Mouse (Mus musculus): ENCODE results near the gene Smox.
"Not testable (repeated sequence)": the region's sequence is repeated elsewhere in the genome, so short reads cannot be mapped to it uniquely, and the experiment has no call there.

Smox gene

GRCm38 (mm10) chr2:131491196-131491595 lies at the start of gene Smox:
Gene Smox, plus strand, starts transcription at chr2:131491496.
- no peak for DNase-seq (ENCODE audit: low read depth, low spot score)

DNA sequence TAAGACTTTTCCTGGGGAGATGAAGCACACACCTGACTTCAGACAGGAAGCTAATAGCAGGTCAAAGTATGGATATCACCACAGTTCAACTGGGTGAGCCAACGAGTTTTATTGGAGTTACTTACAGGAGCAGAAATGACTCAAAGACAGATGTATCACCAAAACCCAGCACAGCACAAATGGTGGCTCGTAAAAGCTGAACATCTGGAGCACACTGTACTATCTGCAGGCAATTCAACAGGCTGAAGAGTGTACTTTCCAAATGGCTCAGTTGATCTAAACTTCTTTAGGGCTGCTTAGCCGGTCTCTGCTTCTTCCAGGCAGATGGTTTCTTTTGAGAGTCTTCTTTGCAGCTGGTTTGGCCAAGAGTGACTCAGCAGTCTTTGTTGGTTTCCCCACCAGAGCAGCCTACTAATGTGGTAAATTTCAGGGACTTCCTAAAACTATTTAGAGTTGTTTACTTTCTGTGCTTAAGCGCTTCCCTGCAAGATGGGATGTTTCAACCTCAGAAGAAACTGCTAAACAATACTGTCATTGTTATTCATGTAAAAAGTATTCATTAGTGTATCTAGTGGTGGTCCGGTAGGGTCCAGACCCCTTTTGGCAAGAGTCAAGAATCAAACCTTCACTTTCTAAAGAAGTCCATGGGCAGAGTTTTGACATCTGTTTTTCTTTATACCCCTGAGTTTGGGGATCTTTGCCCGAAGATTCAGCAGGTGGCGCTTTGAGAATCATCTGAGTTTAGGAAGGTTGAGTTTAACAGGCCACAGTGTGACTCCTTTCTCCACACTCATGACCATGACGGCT lies 48.0 kb upstream of the Smox start:
- DNase-seq (ENCODE audit: low read depth, low spot score): no peak

DNA sequence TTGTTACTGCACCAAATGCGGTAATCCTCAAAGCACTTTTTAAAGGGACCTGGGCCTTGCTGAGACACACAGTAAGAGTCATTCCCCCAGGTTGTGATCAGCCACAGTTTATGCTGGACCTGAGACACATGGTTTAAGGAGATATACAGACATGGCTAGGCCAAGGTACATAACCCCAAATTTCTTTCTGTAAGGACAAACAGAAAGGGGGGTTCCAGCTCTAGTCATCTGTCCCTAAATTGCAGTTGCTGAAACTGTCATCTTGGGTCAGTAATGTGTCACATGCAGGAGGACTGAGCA lies 47.5 kb upstream of the Smox start:
- no peak for DNase-seq (ENCODE audit: low read depth, low spot score)

GRCm38 (mm10) chr2:131446416-131446982 lies 44.8 kb upstream of the Smox start:
- DNase-seq (ENCODE audit: low read depth, low spot score): no peak

DNA sequence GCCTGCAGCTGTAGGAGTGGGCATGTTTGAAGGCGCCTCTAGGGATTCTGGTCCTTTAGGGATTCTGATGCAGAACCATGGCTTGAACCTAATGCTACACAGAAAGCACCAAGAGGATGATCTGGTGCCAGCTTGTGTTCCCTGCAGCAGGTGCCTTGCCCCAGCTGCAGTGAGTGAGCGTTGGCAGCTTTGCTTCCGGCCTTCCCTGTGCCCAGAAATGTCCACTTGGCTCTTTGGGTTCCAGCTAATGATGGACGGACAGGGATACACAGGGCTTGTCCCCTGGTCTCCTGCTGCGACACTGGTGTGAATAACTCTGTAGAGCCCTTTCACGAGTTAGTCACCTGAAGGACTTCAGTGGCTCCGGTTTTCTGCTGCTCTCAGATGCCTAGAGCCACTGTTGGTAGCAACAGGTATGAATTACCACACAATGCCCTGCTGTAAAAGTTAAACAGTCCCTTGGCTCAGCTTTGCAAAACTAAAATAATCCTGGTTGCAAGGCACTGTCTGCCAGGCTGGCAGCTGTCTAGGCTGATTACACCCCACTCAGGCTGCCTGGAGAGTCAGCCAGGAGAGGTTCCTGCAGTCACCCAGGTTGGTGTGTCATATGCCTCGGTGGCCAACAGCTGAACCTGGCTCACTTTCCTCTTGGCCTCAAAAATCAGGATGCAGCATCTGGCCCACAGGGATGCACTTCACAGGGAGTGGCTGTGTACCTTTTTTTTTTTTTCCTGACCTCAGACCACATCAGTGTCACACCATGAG lies 43.5 kb upstream of the Smox start:
- no peak for DNase-seq (ENCODE audit: low read depth, low spot score)

DNA sequence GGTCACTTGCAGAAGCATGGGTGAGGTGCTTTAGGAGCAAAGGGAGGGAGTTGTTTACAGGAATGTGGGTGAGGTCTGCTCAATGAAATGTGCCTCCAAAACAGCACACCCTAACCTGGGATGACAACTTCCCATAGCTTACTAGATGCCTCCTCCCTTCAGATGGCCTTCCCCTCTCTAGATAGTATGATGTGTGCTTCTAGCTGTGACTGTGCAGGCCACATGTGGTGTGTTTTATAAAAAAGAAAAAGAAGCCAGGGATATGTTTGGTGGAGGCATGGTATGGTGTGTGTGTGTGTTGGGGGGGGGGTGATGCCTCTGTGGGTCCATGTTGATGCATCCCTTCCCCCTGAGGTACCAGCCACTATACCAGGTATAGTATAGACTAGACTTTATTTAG lies 42.9 kb upstream of the Smox start:
- no peak for DNase-seq (ENCODE audit: low read depth, low spot score)

- no peak for DNase-seq (ENCODE audit: low read depth, low spot score)
These were observed 41.6 kb upstream of the Smox start for GRCm38 (mm10) chr2:131449720-131450119.

DNA sequence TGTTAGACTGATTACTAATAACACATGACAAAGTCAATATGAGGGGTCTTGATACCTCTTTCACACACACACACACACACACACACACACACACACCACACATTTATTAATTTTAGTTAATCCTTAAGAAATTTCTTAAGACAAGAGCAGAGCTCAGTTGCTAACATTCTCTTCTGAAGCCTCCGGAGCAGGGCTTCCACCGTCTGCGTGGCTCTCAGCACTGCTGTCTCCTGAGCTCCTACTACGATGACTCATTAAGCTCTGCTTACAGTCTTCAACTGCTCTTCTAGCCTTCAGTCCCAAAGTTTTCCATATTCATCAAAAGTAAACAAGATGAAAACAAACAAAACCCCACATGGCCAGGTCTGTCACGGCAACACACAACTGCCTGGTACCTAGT lies 40.8 kb upstream of the Smox start:
- DNase-seq (ENCODE audit: low read depth, low spot score): no peak

- DNase-seq (ENCODE audit: low read depth, low spot score): no peak
These were observed 33.6 kb upstream of the Smox start for GRCm38 (mm10) chr2:131457728-131458127.

DNA sequence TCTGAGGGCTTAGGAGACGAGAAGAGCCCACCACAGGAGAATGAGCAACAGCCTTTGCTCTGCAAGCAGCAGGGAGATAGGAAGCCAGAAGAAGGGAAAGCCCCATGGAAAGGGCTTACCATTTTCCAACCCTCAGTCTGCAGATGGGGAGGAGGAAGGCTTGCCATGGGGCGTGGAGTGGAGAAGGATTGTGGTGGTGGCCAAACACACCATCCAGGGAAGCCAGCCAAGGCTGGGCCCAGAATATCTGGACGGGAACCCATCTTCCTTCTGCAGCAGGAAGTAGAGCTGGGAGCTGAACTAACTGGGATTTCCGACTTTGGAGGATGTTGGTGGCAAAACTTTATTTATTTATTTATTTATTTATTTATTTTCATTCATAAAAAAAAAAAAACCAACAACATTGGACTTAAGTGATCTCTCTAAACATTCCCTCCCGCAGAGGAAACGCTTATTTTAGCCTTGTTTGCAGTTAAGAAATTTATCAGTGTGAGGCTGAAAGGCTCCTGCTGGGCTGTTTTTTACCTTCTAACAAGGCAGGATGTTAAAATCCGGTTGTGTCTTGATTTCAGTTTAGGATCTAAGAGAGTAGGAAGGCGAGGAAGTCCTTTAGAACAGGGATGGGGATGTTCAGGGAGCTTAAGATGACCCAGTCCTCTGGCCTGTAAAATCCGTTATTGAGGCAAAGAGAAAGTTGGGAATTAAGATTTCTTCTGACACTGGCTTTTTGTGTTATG lies 30.2 kb upstream of the Smox start:
- no peak for DNase-seq (ENCODE audit: low read depth, low spot score)

GRCm38 (mm10) chr2:131462991-131463390 lies 28.3 kb upstream of the Smox start:
- DNase-seq (ENCODE audit: low read depth, low spot score): no peak

DNA sequence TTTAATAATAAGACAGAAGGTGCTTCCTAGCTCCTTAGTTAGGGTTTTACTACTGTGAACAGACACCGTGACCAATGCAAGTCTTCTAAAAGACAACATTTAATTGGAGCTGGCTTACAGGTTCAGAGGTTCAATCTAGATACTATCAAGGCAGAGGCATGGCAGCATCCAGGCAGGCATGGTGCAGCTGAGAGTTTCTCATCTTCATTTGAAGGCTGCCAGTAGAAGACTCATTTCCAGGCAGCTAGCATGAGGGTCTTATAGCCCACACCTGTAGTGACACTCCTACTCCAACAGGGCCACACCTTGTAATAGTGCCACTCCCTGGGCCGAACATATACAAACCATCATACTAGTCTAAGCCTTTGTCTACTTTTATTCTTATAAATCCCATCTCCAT lies 27.1 kb upstream of the Smox start:
- DNase-seq (ENCODE audit: low read depth, low spot score): no peak

DNA sequence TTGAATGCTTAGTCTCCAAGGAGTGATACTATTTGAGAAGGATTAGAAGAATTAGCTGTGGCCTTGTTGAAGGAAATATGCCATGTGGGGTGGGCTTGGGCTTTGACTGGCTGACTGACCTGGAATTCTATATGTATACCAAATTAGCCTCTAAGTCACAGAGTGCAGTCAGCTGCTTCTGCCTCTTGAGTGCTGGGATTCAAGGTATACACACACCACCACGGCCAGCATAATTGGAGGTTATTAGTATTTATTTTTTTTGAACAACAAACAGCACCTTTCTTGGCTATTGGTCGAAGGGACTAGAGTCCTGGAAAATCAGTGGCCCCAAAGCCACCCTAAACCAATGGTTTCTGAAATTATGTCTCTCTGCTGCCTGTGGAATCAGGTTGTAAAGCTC lies 24.6 kb upstream of the Smox start:
- DNase-seq (ENCODE audit: low read depth, low spot score): no peak

- DNase-seq (ENCODE audit: low read depth, low spot score): no peak
These were observed 21.4 kb upstream of the Smox start for GRCm38 (mm10) chr2:131469916-131470315.

DNA sequence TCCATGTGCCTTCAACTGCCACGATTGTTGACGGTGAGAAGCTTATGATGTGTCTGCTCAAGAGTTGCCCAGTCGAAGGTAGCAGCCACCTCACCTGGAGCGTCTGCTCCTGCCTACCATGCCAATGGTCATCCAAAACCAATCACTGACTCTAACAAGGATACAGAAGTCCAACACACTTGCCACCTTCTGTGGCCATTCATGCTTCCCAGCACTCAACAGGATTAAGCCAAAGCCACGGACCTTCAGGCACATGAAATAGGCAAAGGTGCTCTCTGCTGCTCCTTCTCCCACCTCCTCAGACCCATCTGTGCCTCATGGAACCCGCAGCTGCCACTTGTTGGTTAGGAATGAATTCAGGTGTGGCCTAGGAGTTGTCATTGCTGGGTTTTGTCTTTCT lies 17.5 kb upstream of the Smox start:
- no peak for DNase-seq (ENCODE audit: low read depth, low spot score)

DNA sequence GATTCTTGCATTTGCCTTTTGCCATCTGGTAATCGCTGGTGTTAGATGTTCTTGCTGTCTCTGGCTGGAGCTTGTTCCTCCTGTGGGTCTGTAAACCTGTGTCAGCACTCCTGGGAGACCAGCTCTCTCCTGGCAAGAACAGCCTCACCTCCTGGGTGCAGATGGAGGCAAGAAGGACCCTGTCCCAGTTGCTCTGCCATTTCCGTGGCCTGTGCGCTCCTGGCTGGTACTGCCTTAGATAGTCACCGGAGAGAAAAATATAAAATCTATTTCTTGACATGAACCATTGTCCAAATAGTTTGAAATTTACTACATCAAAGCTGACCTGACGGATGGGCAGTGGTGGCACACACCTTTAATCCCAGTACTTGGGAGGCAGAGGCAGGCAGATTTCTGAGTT lies 14.2 kb upstream of the Smox start:
- not testable (repeated sequence) for DNase-seq (ENCODE audit: low read depth, low spot score)

- no peak for DNase-seq (ENCODE audit: low read depth, low spot score)
These were observed 13.4 kb upstream of the Smox start for GRCm38 (mm10) chr2:131477917-131478316.

GRCm38 (mm10) chr2:131478349-131478748 lies 12.9 kb upstream of the Smox start:
- DNase-seq (ENCODE audit: low read depth, low spot score): no peak

DNA sequence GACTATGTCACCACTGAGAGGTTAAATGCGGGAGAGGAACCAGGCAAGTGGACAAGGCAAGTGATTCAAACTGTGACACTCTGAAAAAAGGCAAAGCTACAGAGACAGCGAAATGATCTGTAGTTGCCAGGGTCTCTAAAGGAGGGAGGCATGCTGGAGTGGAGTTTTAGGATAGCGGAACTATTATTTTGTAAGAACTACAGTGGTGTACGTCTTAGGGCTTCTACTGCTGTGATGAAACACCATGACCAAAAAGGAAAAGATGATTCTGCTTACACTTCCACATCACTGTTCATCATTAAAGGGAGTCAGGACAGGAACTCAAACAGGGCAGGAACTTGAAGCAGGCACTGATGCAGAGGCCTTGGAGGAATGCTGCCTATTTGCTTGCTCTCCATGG lies 12.4 kb upstream of the Smox start:
- no peak for DNase-seq (ENCODE audit: low read depth, low spot score)

DNA sequence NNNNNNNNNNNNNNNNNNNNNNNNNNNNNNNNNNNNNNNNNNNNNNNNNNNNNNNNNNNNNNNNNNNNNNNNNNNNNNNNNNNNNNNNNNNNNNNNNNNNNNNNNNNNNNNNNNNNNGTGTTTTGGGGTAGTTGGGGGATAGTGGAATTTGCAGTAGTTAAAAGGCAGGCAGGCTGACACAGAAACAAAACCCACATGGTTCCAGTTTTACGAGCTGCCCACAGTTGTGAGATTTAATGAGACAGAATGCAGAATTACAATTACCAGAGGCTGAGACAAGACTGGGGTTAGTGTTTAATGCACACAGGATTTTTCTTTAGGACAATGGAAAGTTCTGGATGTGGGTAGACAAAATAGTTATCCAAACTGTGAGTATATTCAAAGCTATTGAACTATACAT lies 9.6 kb upstream of the Smox start:
- DNase-seq (ENCODE audit: low read depth, low spot score): no peak

GRCm38 (mm10) chr2:131482478-131482877 lies 8.8 kb upstream of the Smox start:
- DNase-seq (ENCODE audit: low read depth, low spot score): no peak

DNA sequence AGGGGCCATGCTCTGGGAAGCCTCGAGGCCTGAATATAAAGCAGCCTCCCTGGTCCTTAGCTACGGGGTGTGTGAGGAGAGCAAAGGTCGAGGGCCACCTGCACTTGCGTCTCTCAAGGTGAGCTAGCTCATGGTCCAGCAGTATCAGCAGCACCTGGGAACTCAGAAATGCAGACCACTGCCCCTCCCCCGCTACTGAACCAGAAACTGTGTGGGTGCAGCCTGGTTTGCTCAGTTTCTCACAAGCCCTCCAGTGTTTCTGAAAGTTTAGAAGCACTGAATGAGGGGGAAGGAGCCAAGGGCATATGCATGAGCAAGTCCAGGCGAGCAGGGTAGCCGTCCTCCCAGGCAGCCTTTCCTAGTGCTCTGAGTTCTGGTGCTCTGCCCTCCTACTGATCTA lies 7.7 kb upstream of the Smox start:
- DNase-seq (ENCODE audit: low read depth, low spot score): no peak

Data from retina, postnatal 7 days (tissue).